Mouse (Mus musculus): ENCODE data around the gene Plekha7.

The Plekha7 gene

DNA sequence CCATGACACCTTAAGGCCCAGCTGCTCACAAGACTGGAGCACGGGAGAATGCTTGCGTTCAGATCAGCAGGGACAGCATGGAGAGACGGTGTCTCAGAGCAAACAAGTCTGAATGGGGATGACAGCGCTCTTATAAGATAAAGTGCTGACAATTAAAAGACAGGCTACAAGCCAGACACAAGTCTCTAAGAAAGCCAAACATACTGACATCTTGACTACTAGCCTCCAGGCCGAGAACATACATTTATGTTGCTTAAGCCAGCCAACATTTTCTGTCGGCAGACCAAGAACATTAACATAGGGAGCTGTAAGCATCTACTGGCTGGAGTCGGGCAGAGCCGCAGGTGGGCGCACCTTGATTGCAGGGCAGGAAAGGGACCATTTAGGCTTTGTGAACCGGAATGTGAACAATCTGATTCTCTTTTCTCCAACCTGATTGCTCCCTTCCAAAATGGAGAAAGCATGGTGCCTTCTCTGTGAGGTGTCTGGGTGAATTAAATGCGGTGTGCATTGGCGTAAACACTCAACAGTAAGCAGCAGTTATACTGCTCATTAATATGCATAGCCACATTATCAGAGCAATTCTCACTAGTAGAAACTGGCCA is 88.0 kb downstream of the Plekha7 start:
- no peak for DNase-seq

GRCm38 (mm10) chr7:116217747-116218146 is 90.4 kb downstream of the Plekha7 start:
- no peak for DNase-seq

GRCm38 (mm10) chr7:116211904-116212303 is 96.3 kb downstream of the Plekha7 start:
- DNase-seq, result no peak

GRCm38 (mm10) chr7:116209926-116210631 is 98.1 kb downstream of the Plekha7 start:
- no peak for DNase-seq

DNA sequence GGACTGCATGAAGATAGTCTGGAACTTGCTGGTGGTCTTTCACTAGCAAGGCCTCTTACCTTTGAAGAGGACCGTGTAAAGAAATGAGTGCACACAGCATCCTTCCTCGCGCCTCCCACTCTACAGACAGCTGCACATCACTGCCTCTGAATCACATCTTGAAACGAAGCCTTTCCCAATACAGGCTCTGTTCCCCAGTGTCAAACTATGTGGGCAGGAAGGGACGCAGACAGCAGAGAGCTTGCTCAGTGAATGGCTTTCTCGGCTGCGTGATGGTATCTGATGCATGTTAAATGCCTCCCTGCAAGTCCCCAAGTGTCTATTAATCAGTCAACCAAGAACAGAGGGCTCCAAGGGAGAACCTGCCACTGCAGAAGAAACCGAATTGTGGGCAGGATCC is 99.3 kb downstream of the Plekha7 start:
- DNase-seq, result no peak

GRCm38 (mm10) chr7:116206806-116207571 is 101.2 kb downstream of the Plekha7 start:
- DNase-seq, result no peak

DNA sequence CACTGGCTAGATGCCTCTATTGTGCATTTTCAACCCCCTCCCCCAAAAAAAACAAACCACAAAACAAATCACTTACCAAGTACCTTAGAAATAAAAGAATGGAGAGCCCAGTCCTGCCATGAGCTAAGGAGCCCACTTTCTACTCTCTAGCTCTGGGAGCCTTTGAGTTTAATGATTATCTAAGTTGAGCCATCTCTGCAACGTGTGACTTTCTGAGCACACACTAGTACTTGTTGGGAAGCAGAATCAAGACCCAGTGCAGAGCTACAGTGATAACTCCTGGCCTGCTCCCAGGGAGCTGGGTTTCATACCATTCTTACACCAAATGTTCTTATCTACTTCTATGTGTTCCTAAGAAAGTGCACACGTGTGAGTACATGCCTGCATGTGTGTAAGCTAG is 102.7 kb downstream of the Plekha7 start:
- DNase-seq, result no peak

DNA sequence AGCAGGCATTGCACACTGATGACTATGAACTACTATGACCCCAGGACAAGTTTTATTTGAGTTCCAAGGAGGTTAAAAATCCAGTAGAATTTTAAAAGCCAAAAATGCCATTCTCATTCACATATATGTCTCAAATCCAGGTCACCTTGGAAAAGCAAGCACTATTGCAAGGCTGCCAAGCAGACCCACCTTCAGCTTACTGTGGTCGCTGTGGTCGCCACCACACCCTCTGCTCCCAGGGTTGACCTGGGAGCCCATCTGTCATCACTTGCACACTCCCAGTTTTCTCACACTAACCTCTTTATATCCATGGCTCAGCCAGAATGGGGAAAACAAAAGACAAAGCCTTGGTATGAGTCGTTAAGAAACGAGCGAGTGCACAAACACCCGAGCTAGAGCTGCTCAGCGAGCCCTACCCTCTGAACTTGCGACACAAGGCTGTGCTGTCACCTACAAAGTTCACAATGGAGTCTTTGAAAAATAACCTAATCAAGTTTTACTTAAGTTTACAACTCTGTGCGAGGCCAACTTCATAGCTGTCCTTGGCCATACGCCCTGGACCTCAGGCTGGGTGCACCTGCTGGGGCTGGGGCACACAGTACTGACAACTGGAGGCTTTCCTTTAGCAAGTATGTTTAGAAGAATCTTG is 106.0 kb downstream of the Plekha7 start:
- DNase-seq, result peak; percentile 48

- no peak for DNase-seq
Measured at GRCm38 (mm10) chr7:116200951-116201351, 107.2 kb downstream of the Plekha7 start.

DNA sequence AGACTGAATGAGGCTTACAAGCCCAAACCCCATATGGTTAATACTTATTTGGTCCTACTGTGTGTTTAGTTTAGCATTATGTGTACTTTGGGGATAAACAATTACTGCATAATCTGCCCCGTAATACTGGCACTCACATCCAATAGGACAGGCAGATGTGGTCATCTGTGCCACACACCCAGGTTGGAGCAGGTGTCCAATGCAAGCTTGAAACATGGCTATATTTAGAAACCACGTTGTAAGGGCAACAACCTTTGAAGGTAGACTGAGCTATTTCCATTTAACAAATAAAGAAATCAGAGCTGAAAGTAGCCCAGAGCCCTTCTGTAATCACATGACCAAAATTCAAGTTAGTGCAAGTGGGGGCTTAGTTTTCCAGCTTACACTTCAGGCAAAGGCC is 107.6 kb downstream of the Plekha7 start:
- DNase-seq, result no peak

- no peak for DNase-seq
Measured at GRCm38 (mm10) chr7:116198902-116199301, 109.3 kb downstream of the Plekha7 start.

GRCm38 (mm10) chr7:116198407-116198806 is 109.8 kb downstream of the Plekha7 start:
- peak; percentile 66 for DNase-seq

DNA sequence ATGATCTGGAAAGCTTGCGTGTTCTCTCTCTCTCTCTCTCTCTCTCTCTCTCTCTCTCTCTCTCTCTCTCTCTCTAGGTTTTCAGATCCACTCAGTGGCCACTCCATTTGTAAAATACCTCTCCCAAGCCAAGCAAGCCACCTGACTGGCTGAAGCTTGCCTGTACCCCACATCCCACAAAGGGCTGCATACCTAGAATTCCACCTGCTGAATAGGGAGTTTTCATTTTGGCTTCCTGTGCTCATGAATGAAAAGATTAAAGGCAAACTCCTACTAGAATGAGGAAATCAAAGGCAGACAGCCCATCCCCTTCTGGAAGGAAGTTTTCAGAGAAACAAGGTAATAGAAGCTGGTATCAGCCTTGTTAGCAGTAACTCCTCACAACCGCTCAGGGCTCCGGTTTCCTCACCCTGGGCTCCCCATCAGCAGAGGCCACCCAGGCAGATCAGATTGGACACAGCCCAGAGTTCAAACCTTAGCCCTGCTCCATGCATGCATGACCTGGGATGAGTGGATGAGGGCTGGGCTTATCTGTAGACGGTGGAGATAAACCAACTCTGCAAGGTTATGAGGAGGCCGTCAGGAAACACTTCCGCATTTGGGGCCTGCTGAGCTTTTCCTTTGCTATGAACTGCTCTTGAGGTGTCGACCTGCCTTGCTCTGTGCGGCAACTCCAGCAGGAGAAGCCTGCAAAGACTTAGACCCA is 111.0 kb downstream of the Plekha7 start:
- no peak for DNase-seq

GRCm38 (mm10) chr7:116194996-116195395 is 113.2 kb downstream of the Plekha7 start:
- no peak for DNase-seq

DNA sequence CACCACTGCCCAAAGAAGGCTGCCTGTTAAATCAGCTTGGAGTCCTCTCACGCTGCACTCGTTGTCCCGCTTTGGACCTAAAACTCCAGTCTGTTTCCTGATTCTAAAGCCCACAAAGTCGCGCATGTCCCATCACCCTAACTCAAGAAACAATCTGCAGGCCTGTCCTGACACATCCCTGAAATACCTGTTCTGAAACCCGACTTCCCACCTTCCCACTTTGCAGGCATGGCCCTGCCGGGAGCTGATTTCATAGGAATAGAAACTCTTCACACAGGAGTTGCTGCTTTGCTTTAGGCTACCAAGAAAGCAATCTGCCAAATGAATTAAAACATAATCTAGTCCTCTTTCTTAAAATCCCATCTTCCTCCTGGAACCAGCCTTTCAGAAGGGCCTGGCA is 115.2 kb downstream of the Plekha7 start:
- no peak for DNase-seq

DNA sequence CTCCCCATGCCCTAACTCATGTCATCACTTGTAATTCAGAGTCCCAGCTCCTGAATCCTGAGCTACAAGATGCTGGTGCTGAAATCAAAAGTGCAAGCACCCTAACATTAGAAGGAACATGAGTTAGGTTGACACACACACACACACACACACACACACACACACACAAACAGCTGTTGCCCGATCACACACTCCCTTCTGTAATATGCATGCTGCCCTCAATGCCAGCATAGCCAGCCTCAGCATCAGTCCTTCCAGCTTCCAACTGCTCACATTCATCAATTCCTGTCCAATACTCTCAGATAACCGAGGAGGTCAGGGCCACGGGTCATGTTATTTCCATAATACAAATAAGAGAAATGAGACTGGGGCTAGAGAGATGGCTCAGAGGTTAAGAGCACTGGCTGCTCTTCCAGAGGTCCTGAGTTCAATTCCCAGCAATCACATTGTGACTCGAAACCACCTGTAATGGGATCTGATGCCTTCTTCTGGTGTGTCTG is 116.0 kb downstream of the Plekha7 start:
- DNase-seq, result no peak

GRCm38 (mm10) chr7:116191138-116191537 is 117.0 kb downstream of the Plekha7 start:
- DNase-seq, result peak; percentile 31

- DNase-seq, result peak; percentile 27
Measured at GRCm38 (mm10) chr7:116189708-116190107, 118.5 kb downstream of the Plekha7 start.

- DNase-seq, result no peak
Measured at GRCm38 (mm10) chr7:116188391-116188790, 119.8 kb downstream of the Plekha7 start.

- DNase-seq, result no peak
Measured at GRCm38 (mm10) chr7:116187521-116187920, 120.7 kb downstream of the Plekha7 start.

DNA sequence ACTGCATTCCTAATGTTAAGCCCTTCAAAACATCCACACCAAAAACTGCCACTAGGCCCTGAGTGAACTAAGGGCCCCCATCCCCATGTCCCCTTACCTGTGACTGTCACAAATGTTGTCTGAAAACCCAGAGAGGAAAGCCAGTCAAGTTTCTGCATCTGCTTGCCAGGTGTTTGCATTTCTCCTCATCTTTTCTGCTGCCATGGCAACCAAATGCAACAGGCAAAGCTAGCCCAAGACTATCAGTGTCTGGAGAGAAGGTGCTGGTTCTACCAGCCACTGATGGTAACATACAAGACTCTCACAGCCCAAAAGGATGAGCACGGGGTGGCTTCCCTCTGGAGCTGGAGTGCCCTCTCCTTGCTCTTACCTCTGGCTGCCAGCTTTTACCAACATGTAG is 121.3 kb downstream of the Plekha7 start:
- no peak for DNase-seq

DNA sequence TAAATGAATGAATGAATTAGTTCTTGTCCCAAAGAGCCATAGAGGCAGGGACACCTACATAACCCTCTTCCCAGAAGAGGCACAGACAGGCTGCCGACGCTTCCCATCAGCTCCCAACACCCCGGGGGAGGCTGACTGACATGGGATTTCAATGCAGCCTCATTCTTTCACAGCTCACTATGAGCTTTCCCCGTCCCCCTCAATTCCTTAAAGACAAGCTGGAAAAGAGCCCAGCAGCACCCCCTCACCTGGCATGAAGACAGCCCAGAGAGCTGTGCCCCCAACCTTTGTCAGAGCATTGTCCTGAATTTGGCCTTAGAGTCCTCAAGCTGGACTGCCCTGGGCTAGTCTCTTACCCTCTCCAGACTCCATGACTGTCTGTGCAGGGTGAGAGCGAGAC is 122.0 kb downstream of the Plekha7 start:
- no peak for DNase-seq
